Mouse (Mus musculus): Measurements from ENCODE around the gene Unc13d. TPM values are rescaled to one million over a fixed set of nuclear protein-coding genes. Genes with fewer than 3 reads are reported as not detected.
A peak's percentile ranks its signal among the peaks of the same experiment; 100 is the strongest.
"Not testable (repeated sequence)": the region's sequence is repeated elsewhere in the genome, so short reads cannot be mapped to it uniquely, and the experiment has no call there.

Gene Unc13d
- polyA plus RNA-seq, 1 experiment = 56.4 TPM

- Histone ChIP-seq H3K4me1 (ENCODE audit: control insufficient read depth, insufficient read depth, low read length) (peaks cover 24% of the 10 kb centered on the region), H3K4me3 (replicated peaks; ENCODE audit: extremely low read depth, low read depth, low read length) (no peak overlapping the region)
- TF ChIP-seq CTCF (IDR thresholded peaks at IDR 0.05; ENCODE audit: insufficient read depth, low read length) (no peak), POLR2A (IDR thresholded peaks at IDR 0.05; ENCODE audit: borderline replicate concordance, extremely low read depth, low read depth, low read length) (no peak)
- no peak for DNase-seq
- 36% methylated on average over 3 of the region's 4 CpGs for WGBS
Observed at GRCm38 (mm10) chr11:116102472-116102871, 24.7 kb upstream of the Unc13d start.

DNA sequence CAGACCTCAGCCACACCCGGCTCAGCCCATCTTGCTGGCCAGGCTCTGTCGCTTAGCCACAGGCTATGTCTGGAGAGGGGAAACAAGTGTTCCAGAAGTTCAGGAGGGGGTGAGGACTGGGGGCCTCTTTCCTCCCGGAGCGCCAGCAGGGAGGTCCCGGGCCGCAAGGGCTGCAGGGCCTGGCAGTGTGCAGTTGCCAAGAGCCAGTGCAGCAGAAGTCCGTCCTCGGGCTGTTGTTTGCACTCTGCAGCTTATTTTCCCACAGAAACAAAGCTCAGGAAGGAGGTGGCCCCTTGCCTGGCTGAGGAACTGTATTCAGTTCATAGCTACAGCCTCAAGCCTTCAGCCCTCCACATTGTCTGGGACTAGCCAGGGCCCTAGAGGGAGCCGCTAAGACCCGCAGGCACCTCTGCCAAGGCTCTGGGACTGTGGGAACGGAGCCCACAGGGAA lies 24.2 kb upstream of the Unc13d start:
- DNase-seq = no peak
- peaks cover 24% of the 10 kb centered on the region for H3K4me1 ChIP-seq (ENCODE audit: control insufficient read depth, insufficient read depth, low read length)
- WGBS = 24% methylated on average over 11 of the region's 11 CpGs
- TF ChIP-seq POLR2A (IDR thresholded peaks at IDR 0.05; ENCODE audit: borderline replicate concordance, extremely low read depth, low read depth, low read length) (0 out of 2 replicates have a peak, but pooled peaks have one; percentile 7), CTCF (IDR thresholded peaks at IDR 0.05; ENCODE audit: insufficient read depth, low read length) (no peak)
- H3K4me3 ChIP-seq (replicated peaks; ENCODE audit: extremely low read depth, low read depth, low read length) = no peak overlapping the region

- Histone ChIP-seq H3K4me1 (ENCODE audit: control insufficient read depth, insufficient read depth, low read length) (peaks cover 24% of the 10 kb centered on the region), H3K4me3 (replicated peaks; ENCODE audit: extremely low read depth, low read depth, low read length) (no peak overlapping the region)
- no peak for TF ChIP-seq CTCF (IDR thresholded peaks at IDR 0.05; ENCODE audit: insufficient read depth, low read length)
- TF ChIP-seq POLR2A (IDR thresholded peaks at IDR 0.05; ENCODE audit: borderline replicate concordance, extremely low read depth, low read depth, low read length) = no peak
- WGBS = 79% methylated on average over 7 of the region's 7 CpGs
- DNase-seq = no peak
Observed at GRCm38 (mm10) chr11:116100839-116101238, 23.1 kb upstream of the Unc13d start.

- DNase-seq = no peak
- Histone ChIP-seq H3K4me1 (ENCODE audit: control insufficient read depth, insufficient read depth, low read length) (peaks cover 24% of the 10 kb centered on the region), H3K4me3 (replicated peaks; ENCODE audit: extremely low read depth, low read depth, low read length) (no peak overlapping the region)
- WGBS = 43% methylated on average over 6 of the region's 6 CpGs
- TF ChIP-seq CTCF (IDR thresholded peaks at IDR 0.05; ENCODE audit: insufficient read depth, low read length) (no peak), POLR2A (IDR thresholded peaks at IDR 0.05; ENCODE audit: borderline replicate concordance, extremely low read depth, low read depth, low read length) (no peak)
Observed at GRCm38 (mm10) chr11:116100385-116100784, 22.6 kb upstream of the Unc13d start.

- TF ChIP-seq CTCF (IDR thresholded peaks at IDR 0.05; ENCODE audit: insufficient read depth, low read length) = no peak
- no peak for TF ChIP-seq POLR2A (IDR thresholded peaks at IDR 0.05; ENCODE audit: borderline replicate concordance, extremely low read depth, low read depth, low read length)
- 85% methylated on average over 6 of the region's 6 CpGs for WGBS
- Histone ChIP-seq H3K4me3 (replicated peaks; ENCODE audit: extremely low read depth, low read depth, low read length) (no peak overlapping the region), H3K4me1 (ENCODE audit: control insufficient read depth, insufficient read depth, low read length) (peaks cover 22% of the 10 kb centered on the region)
- no peak for DNase-seq
Observed at GRCm38 (mm10) chr11:116099462-116099861, 21.7 kb upstream of the Unc13d start.

GRCm38 (mm10) chr11:116098711-116099460 lies 21.1 kb upstream of the Unc13d start:
- TF ChIP-seq POLR2A (IDR thresholded peaks at IDR 0.05; ENCODE audit: borderline replicate concordance, extremely low read depth, low read depth, low read length) = no peak
- no peak for TF ChIP-seq CTCF (IDR thresholded peaks at IDR 0.05; ENCODE audit: insufficient read depth, low read length)
- no peak for DNase-seq
- 53% methylated on average over 14 of the region's 14 CpGs for WGBS
- Histone ChIP-seq H3K4me3 (replicated peaks; ENCODE audit: extremely low read depth, low read depth, low read length) (no peak overlapping the region), H3K4me1 (ENCODE audit: control insufficient read depth, insufficient read depth, low read length) (peaks cover 21% of the 10 kb centered on the region)

DNA sequence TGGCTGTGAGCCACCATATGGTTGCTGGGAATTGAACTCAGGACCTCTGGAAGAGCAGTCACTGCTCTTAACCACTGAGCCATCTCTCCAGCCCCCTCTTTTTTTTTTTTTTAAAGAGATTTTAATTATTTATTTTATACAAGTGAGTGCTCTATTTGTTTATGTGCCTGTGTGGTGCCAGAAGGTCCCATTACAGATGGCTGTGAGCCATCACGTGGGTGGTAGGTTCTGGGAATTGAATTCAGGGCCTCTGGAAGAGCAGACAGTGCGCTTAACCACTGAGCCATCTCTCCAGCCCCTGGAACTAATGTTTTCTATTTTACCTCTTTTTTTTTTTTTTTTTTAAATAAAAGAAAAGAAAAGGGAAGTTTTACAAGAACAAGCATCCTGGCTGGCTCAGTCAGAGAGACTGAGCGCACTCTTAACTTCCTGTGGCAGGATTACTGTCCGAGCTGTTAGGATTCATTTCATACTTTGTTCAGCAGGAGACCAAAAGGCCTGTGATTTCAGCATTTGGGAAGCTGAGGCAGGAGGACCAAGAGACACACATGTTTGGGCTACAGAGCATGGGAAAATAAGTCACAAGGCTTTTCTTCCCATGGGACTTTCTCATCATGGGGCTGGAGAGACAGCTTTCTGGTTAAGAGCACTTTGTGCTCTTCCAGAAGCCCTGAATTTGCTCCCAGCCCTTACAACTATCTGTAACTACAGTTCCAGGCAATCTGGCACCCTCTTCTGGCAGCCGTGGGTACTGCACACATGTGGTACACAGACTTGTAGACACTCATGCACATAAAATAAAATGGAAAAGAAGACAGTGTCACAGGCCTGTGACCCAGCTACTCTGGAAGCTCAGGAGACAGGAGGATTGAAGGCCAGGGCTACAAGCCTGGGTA lies 18.7 kb upstream of the Unc13d start:
- Histone ChIP-seq H3K4me3 (replicated peaks; ENCODE audit: extremely low read depth, low read depth, low read length) (no peak overlapping the region), H3K4me1 (ENCODE audit: control insufficient read depth, insufficient read depth, low read length) (peaks cover 21% of the 10 kb centered on the region)
- TF ChIP-seq CTCF (IDR thresholded peaks at IDR 0.05; ENCODE audit: insufficient read depth, low read length) (peak; percentile 54), POLR2A (IDR thresholded peaks at IDR 0.05; ENCODE audit: borderline replicate concordance, extremely low read depth, low read depth, low read length) (no peak)
- WGBS = 75% methylated on average over 5 of the region's 5 CpGs
- DNase-seq = peak; percentile 7

DNA sequence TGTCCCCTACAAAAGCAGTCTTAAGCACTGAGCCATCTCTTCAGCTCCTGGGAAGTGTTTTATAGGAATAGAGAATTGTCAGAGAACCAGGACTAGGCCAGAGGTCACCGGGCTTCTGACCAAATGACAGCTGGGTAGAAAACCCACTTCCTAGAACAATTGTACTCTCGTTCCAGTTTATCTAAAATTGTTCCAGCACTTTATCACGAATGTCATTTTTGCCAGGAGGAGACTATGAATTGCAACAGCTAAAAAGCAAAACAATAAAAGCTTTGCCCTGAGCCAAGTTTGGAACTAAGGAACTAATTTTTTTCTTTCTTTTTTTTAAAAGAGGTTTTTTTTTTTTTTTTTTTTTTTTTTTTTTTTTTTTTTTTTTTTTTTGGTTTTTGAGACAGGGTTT lies 17.8 kb upstream of the Unc13d start:
- Histone ChIP-seq H3K4me1 (ENCODE audit: control insufficient read depth, insufficient read depth, low read length) (peaks cover 16% of the 10 kb centered on the region), H3K4me3 (replicated peaks; ENCODE audit: extremely low read depth, low read depth, low read length) (no peak overlapping the region)
- WGBS = 32% methylated on average over 3 of the region's 3 CpGs
- DNase-seq = no peak
- TF ChIP-seq CTCF (IDR thresholded peaks at IDR 0.05; ENCODE audit: insufficient read depth, low read length) (no peak), POLR2A (IDR thresholded peaks at IDR 0.05; ENCODE audit: borderline replicate concordance, extremely low read depth, low read depth, low read length) (no peak)

GRCm38 (mm10) chr11:116093771-116094565 lies 16.2 kb upstream of the Unc13d start:
- 21% methylated on average over 16 of the region's 16 CpGs for WGBS
- peak overlapping the region; percentile 1 for H3K4me3 ChIP-seq (replicated peaks; ENCODE audit: extremely low read depth, low read depth, low read length)
- peaks cover 10% of the 10 kb centered on the region for H3K4me1 ChIP-seq (ENCODE audit: control insufficient read depth, insufficient read depth, low read length)
- no peak for DNase-seq
- no peak for TF ChIP-seq POLR2A (IDR thresholded peaks at IDR 0.05; ENCODE audit: borderline replicate concordance, extremely low read depth, low read depth, low read length)
- TF ChIP-seq CTCF (IDR thresholded peaks at IDR 0.05; ENCODE audit: insufficient read depth, low read length) = no peak

DNA sequence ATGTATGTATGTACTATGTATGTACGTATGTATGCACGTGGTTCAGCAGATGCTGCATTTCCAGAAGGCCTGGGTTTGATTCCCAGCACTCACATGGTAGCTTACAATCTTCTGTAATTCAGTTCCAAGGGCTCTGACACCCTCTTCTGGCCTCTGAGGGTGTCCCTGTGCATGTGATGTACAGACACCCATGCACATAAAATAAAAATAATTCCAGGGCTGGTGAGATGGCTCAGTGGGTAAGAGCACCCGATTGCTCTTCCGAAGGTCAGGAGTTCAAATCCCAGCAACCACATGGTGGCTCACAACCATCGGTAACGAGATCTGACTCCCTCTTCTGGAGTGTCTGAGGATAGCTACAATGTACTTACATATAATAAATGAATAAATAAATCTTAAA lies 15.2 kb upstream of the Unc13d start:
- WGBS = 87% methylated on average over 6 of the region's 6 CpGs

More for the DNA sequence above, 15.2 kb upstream of the Unc13d start:
- H3K4me1 ChIP-seq (ENCODE audit: control insufficient read depth, insufficient read depth, low read length); H3K4me3 ChIP-seq (replicated peaks; ENCODE audit: extremely low read depth, low read depth, low read length); DNase-seq: not testable (repeated sequence)

Measured in lung, adult 2 months (tissue).